Mouse (Mus musculus) Patski (cell line): ENCODE measurements around the gene BC028528. TPM values are rescaled to one million over a fixed set of nuclear protein-coding genes. Genes with fewer than 3 reads are reported as not detected.

Source experiments
- ATAC-seq: fragments of 100-300 bp; one replicate; pipeline ENCODE4 v1.8.0; 2021
- CTCF ChIA-PET: fragments of 350-600 bp; sonication (Branson Sonifier 250); formaldehyde crosslinking; loops from one replicate; lab custom pipeline; 2022; ENCODE audit warnings: inconsistent platforms; lab: Charles Lee
- POLR2A ChIA-PET: fragments of 350-600 bp; sonication (Branson Sonifier 250); formaldehyde crosslinking; loops from one replicate; lab custom pipeline; 2022; ENCODE audit warnings: antibody characterized with exemption, inconsistent platforms; lab: Charles Lee
- DNase-seq: peaks from one replicate; pipeline ENCODE4 v3.0.0-alpha.2; 2011; ENCODE audit warnings: low read depth, low spot score
- H3K27me3 ChIP-seq: fragments of 371-371 bp; one replicate; pipeline ENCODE4 v1.5.1; 2021
- CTCF ChIP-seq: fragments of 100-300 bp; IDR thresholded peaks from one replicate; pipeline ENCODE4 v1.5.1; 2021
- in situ Hi-C: fragments of 300-500 bp; cut with MboI; formaldehyde crosslinking; loops from 3 replicates; pipeline ENCODE4 v1.11.1; 2018; ENCODE audit warnings: low pct_unique_long_range_greater_than_20kb, mixed read lengths
- polyA plus RNA-seq: library from polyadenylated mRNA; unstranded; gene quantifications from one replicate; pipeline ENCODE4 v1.2.3, GENCODE M21; 2021

The BC028528 gene
- polyA plus RNA-seq, 1 experiment from 2014 or later: 0.67 TPM

DNA sequence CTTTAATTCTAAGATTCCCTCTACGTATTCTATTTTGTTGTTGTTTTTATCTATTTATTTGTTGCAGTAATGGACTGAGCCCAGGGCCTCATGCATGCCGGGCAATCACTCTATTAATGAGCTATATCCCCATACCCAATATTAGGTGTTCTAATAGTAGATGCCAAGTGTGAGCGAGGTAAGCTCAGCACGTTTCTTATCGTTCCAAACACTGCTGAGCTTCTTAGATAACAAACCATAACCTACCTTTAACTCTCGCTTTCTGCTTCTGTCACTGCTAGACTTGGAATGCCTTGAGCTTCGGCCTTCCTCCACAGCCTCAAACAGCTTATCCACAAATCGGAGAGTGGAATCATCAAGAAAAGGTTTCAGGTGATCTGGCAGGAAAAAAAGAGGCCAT lies 40.5 kb downstream of the BC028528 start:
- in situ Hi-C loops: no loop called here
- DNase-seq (no peak), ATAC-seq (no peak)
- POLR2A ChIA-PET: no interaction called here
- H3K27me3 ChIP-seq: no peaks in the 10 kb centered on the region
- no peak for TF ChIP-seq CTCF
- CTCF ChIA-PET: no interaction called here

DNA sequence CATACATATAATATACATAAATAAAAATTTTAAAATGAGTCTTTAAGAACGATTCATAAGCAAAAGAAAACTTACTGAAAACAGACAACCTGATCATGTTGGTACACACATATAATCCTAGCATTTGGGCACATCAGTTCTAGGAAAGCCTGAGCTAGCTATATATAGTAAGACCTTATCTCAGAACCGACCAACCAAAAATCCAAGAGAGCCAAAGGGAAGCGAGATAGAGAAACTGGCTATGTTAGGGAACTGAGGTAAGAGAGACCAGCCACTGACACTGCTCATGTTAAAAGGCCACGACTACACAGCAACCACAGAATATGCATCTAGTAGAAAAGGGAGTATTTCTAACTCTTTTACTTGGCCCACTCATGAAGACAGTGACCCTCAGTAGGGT lies 41.2 kb downstream of the BC028528 start:
- ATAC-seq (no peak), DNase-seq (no peak)
- ChIA-PET POLR2A (interaction anchor here (0.7 to 0.8 kb wide), 2 partner anchors 17 to 23 kb away, joined by 3 read pairs; no protein-coding TSS in a partner anchor), CTCF (interaction anchor here (1.0 kb wide), 1 partner anchor 116 kb away, joined by 4 read pairs; no protein-coding TSS in a partner anchor)
- in situ Hi-C loops: no loop called here
- no peaks in the 10 kb centered on the region for H3K27me3 ChIP-seq
- TF ChIP-seq CTCF: no peak

DNA sequence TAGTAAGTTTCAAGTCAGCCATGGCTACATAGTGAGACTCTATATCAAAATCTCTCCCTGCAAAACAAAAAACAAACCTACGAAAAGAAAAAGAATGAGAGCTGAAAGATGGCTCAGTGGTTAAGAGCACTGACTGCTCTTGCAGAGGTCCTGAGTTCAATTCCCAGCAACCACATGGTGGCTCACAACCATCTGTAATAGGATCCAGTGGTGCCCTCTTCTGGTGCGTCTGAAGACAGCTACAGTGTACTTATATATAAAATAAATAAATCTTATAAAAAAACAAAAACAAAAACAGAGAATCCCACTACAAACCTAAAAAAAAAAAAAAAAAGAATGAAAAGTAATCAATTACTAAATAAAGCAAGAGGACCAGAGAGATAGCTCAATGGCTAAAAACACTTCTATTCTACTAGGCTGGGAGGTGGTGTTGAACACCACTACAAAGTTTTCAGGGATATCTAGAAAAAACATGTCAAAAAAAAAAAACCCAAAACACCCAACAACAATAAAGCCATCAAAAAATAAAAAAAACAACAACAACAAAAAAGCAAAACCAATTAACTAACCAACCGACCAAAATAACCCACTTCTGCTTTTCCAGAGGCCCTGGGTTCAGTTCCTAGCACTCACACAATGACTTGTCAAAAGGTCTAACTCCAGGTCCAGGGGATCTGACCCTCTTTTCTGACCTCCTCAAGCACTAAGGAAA lies 49.1 kb downstream of the BC028528 start:
- no peaks in the 10 kb centered on the region for H3K27me3 ChIP-seq
- no peak for DNase-seq
- in situ Hi-C loops: no loop called here
- POLR2A ChIA-PET: interaction anchor here (0.7 kb wide), 1 partner anchor 25 kb away, joined by 6 read pairs; no protein-coding TSS in a partner anchor
- TF ChIP-seq CTCF: peak; percentile 60
- CTCF ChIA-PET: interaction anchor here (0.6 to 3.6 kb wide), 7 partner anchors 10 to 820 kb away, joined by 3 to 11 read pairs (median 3); no protein-coding TSS in a partner anchor
- ATAC-seq: no peak

DNA sequence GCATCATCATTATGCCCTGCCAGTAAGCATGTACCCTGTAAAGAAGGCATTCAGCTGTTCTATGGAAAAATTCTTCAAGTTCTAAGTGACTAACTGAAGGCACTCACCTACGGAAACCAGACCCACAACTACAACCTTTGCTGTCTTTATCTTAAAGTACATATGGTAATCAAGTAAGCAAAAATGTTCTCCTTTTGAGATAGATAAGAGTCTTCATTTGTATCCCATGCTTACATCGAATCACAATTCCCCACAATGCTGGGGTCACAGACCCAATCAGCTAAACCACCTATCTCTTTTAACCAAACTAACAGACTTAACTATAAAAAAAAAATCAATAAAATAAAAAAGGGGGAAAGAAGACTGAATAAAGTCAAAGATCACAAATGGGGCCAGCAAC lies 52.6 kb downstream of the BC028528 start:
- POLR2A ChIA-PET: no interaction called here
- no peaks in the 10 kb centered on the region for H3K27me3 ChIP-seq
- no peak for ATAC-seq

More for the DNA sequence above, 52.6 kb downstream of the BC028528 start:
- no peak for DNase-seq
- no peak for TF ChIP-seq CTCF
- in situ Hi-C loops: loop anchor here (10.0 kb wide), 1 partner anchor 324 kb away; no protein-coding TSS in a partner anchor
- CTCF ChIA-PET: interaction anchor here (1.2 to 1.8 kb wide), 2 partner anchors 8 to 18 kb away, joined by 3 to 5 read pairs; no protein-coding TSS in a partner anchor

Other genes starting within 250 kb of the BC028528 start
- gene Mcl1, start 233.2 kb downstream of the BC028528 start, polyA plus RNA-seq: 169 TPM
- 39.5 TPM for gene Adamtsl4, start 204.1 kb downstream of the BC028528 start, polyA plus RNA-seq
- 64.9 TPM for gene Ecm1, start 152.4 kb downstream of the BC028528 start, polyA plus RNA-seq
- 58.1 TPM for gene Tars2, start 131.8 kb downstream of the BC028528 start, polyA plus RNA-seq
- gene Rprd2, start 73.1 kb downstream of the BC028528 start, polyA plus RNA-seq: 35.3 TPM
- 48.9 TPM for gene Prpf3, start 36.1 kb downstream of the BC028528 start, polyA plus RNA-seq
- gene Mrps21, start 20.5 kb downstream of the BC028528 start, polyA plus RNA-seq: 354 TPM
- 6.8 TPM for gene Ciart, start 9.8 kb downstream of the BC028528 start, polyA plus RNA-seq
- 297 TPM for gene Aph1a, start 2.0 kb upstream of the BC028528 start, polyA plus RNA-seq
- gene Car14, start 12.7 kb upstream of the BC028528 start, polyA plus RNA-seq: 1.2 TPM
- gene Anp32e, start 37.2 kb upstream of the BC028528 start, polyA plus RNA-seq: 224 TPM
- 118 TPM for gene Plekho1, start 104.0 kb upstream of the BC028528 start, polyA plus RNA-seq
- 36.2 TPM for gene Vps45, start 166.5 kb upstream of the BC028528 start, polyA plus RNA-seq
- gene Otud7b, start 212.5 kb upstream of the BC028528 start, polyA plus RNA-seq: 45.3 TPM